Mouse (Mus musculus) thymus, adult 2 months (tissue): Measurements from ENCODE around the gene Arfgef2. TPM values are rescaled to one million over a fixed set of nuclear protein-coding genes. Genes with fewer than 3 reads are reported as not detected.

ENCODE experiments used
- DNase-seq: peaks from one replicate; pipeline ENCODE4 v3.0.0; 2021
- H3K27ac ChIP-seq: fragments of 200-500 bp; 2 replicates; pipeline ENCODE4 v1.5.1; 2012; ENCODE audit warnings: low read length, control low read depth; ENCODE audit not compliant: control insufficient read depth, insufficient read depth
- H3K27me3 ChIP-seq: fragments of 200-500 bp; 2 replicates; pipeline ENCODE4 v1.6.1; 2012; ENCODE audit warnings: mild to moderate bottlenecking, low read length, moderate library complexity, mixed read lengths; ENCODE audit not compliant: control insufficient read depth, insufficient read depth
- H3K36me3 ChIP-seq: fragments of 200-500 bp; 2 replicates; pipeline ENCODE4 v1.6.1; 2012; ENCODE audit warnings: mild to moderate bottlenecking, low read length, moderate library complexity; ENCODE audit not compliant: control insufficient read depth, insufficient read depth
- H3K4me1 ChIP-seq: fragments of 200-500 bp; replicated peaks from 2 replicates; pipeline ENCODE4 v1.6.1; 2012; ENCODE audit warnings: low read length; ENCODE audit not compliant: control insufficient read depth, insufficient read depth
- H3K4me3 ChIP-seq: fragments of 200-500 bp; 2 replicates; pipeline ENCODE4 v1.5.1; 2012; ENCODE audit warnings: mild to moderate bottlenecking, low read length, control low read depth, moderate library complexity; ENCODE audit not compliant: control insufficient read depth, insufficient read depth
- CTCF ChIP-seq: fragments of 200-500 bp; IDR thresholded peaks from 2 replicates; pipeline ENCODE4 v1.5.1; 2012; ENCODE audit warnings: mild to moderate bottlenecking, control low read depth, low read length, moderate library complexity, borderline replicate concordance; ENCODE audit not compliant: control insufficient read depth, poor library complexity, insufficient read depth; ENCODE audit errors: extremely low read depth
- POLR2A ChIP-seq: fragments of 200-500 bp; IDR thresholded peaks from 2 replicates; pipeline ENCODE4 v1.6.1; 2012; ENCODE audit warnings: mild to moderate bottlenecking, low read length, control low read depth, moderate library complexity; ENCODE audit not compliant: control insufficient read depth, poor library complexity, insufficient read depth; ENCODE audit errors: extremely low read depth
- WGBS: fragments of 180-500 bp; shearing (Covaris S2); methylation state at CpG from one replicate; pipeline ENCODE4 v1.1.7; 2018; 5-methylcytosine and 5-hydroxymethylcytosine counted together
- polyA plus RNA-seq: library from polyadenylated mRNA; depleted of rRNA; stranded (reverse); fragments of >200 nt; gene quantifications from 2 replicates; pipeline ENCODE4 v1.2.3, GENCODE M21; 2012; rRNA removed

Gene Arfgef2
- polyA plus RNA-seq, 1 experiment, result 18.7 TPM

DNA sequence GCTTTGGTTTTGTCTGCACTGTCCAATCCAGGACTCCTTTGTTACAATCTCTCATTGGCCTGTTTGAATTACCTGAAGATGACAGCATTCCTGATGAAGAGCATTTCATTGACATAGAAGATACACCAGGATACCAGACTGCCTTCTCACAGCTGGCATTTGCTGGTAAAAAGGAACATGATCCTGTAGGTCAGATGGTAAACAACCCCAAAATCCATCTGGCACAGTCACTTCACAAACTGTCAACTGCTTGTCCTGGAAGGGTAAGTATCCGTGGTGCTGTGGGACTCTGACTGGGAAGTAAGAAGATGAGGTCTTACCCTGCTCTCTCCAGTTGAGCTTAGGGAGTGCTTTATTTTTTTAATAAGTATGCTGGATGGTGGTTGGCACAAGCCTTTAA, 139.0 kb downstream of the Arfgef2 start:
- peaks cover 86% of the 10 kb centered on the region for H3K36me3 ChIP-seq
- H3K27ac ChIP-seq, result no peak overlapping the region
- H3K27me3 ChIP-seq, result no peaks in the 10 kb centered on the region
- no peak overlapping the region for H3K4me3 ChIP-seq
- no peak for DNase-seq
- TF ChIP-seq CTCF (no peak), POLR2A (no peak)
- H3K4me1 ChIP-seq, result no peaks in the 10 kb centered on the region
- 98% methylated on average over 1 of the region's 1 CpGs for WGBS

DNA sequence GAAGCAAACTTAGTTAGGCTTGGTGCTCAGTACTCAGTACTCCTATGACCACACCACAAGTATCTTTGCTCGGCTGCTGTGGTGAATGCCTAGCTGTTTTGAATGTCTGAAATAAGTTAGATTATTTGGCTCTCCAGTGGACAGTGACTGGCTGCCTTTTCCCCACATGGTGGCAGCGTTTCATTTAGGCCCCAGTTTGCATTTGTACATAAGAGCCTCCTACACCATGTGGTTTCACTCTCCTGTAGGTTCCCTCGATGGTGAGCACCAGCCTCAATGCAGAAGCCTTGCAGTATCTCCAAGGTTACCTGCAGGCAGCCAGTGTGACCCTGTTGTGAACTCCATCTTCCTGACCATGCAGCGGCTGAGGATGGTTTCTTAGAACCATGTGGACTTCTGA, 140.1 kb downstream of the Arfgef2 start:
- Histone ChIP-seq H3K27me3 (no peaks in the 10 kb centered on the region), H3K4me3 (no peak overlapping the region), H3K27ac (no peak overlapping the region), H3K4me1 (no peaks in the 10 kb centered on the region), H3K36me3 (peaks cover 89% of the 10 kb centered on the region)
- TF ChIP-seq POLR2A (no peak), CTCF (no peak)
- WGBS, result 64% methylated on average over 4 of the region's 4 CpGs
- peak; percentile 17 for DNase-seq

Other genes with a start within 250 kb of the Arfgef2 start
- 264 and 297 TPM in 2 replicates for gene Prex1, start 91.8 kb upstream of the Arfgef2 start, polyA plus RNA-seq
- 10.2 and 11.4 TPM in 2 replicates for gene Trp53rkb, start 13.1 kb upstream of the Arfgef2 start, polyA plus RNA-seq
- 27.8 and 28.7 TPM in 2 replicates for gene Cse1l, start 100.5 kb downstream of the Arfgef2 start, polyA plus RNA-seq
- gene Stau1, start 190.7 kb downstream of the Arfgef2 start, polyA plus RNA-seq, result 31.8 and 33.0 TPM in 2 replicates
- gene Ddx27, start 209.6 kb downstream of the Arfgef2 start, polyA plus RNA-seq, result 46.0 and 50.6 TPM in 2 replicates